Mouse (Mus musculus): ENCODE measurements around the gene Gucy2g.

- TF ChIP-seq CTCF (IDR thresholded peaks at IDR 0.05; ENCODE audit: extremely low read depth, insufficient read depth, low read length): no peak
- no peak for TF ChIP-seq POLR2A (IDR thresholded peaks at IDR 0.05; ENCODE audit: extremely low read depth, insufficient read depth, low read length)
Measured at GRCm38 (mm10) chr19:55185651-55186050, 55.4 kb downstream of the Gucy2g start.
